Mouse (Mus musculus): ENCODE data around the gene Il3ra. TPM values are rescaled to one million over a fixed set of nuclear protein-coding genes. Genes with fewer than 3 reads are reported as not detected.

The Il3ra gene
- 1 to 10 TPM; 2.9 to 7.3 (median 4.9) TPM for total RNA-seq (2022)

DNA sequence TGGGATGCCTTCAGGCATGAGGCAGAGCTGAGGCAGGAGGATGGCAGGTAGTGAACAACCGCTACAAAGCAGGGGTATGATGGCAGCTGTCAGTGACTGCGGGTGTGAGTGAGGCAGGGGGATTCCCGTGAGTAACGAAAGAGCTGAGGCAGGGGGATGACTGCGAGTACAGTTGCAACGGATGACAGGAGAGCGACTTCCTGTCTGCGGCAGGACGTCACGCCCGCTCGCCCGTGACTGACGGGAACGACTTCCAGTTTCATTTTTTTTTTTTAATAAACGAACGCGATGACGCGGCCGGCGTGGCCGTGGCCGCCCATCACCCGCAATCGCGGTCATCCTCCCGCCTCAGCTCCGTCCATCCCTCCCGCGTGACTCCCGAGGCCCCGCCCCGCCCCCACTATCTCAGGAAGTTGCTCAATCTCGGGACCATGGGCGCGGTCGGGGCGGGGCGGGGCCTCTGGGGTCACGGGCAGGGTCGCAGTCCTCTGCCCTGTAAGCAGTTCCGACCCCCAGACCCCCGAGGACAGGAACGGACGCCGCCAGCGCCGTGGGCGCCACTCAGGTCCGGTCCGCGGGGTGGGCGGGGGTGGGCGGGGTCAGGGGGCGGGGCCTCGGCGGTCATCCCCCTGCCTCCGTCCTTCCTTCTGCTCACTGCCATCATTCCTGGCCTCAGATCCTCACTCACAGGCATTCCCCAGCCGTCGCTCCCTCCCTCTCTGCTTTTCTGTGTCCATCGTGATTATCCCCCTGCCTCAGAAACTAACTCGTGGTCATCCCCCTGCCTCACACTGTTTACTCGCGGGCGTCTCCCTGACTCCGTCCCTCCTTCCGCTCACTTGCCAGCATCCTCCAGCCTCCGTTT, at the start of gene Il3ra:
Gene Il3ra, plus strand, starts transcription at position 328 of the 865 bp plus-strand sequence.
- DNase-seq (ENCODE audit: low spot score in 2 of 2): peak in 1 of 2 experiments; percentile 68

DNA sequence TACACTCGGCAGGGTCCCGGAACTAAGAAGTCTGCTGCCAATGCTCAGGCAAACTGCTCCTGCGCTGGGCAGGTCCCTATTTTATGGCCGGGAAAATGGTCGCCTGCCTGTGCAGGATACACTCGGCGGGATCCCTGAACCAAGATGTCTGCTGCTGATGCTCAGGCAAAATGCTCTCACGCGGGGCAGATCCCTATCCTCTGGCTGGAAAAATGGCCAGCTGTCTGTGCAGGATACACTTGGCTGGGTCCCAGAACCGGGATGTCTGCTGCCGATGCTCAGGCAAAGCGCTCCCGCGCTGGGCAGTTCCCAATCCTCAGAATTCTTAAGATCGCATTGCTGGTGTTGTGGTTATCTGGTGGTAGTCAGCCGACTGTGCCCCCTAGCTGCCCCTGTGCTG, 37.1 kb upstream of the Il3ra start:
- DNase-seq (ENCODE audit: low spot score in 2 of 2): no peak

DNA sequence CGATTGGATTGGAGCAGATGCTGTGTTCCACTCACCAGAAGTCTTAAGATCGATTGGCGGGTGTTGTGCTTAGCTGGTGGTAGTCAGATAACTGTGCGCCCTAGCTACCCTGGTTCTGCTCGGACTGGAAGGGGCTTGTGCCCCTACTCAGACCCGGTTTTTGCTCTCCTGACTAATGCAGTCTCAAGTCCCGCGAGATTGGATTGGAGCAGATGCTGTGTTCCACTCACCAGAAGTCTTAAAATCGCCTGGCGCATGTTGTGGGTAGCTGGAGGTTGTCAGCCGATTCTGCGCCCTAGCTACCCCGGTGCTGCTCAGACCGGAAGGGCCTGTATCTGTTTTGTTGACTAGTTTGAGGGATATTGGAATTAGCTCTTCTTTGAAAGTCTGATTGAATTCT, 36.7 kb upstream of the Il3ra start:
- DNase-seq (ENCODE audit: low spot score in 2 of 2): no peak

DNA sequence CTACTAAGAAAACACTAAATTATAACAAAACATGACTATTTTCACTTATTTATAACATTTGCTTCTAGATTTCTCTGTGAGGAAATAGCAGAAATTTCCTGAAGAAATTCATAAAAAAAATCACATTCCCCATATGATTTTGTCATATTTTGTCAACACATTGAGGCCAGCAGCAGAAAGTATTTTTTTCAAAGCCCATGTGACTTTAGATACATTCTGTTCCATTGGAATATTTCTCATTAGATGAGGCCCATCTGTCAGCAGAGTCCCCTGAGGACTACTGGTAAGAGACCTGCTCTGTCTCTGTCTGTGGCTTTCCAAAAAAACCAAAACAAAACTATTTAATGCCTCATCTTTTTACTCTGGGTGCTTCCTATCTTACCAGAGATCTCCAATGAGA, 23.5 kb upstream of the Il3ra start, which contains the start of gene Olfr31:
Gene Olfr31, plus strand, starts transcription at position 301 of the 400 bp plus-strand sequence.
- DNase-seq (ENCODE audit: low spot score in 2 of 2): no peak

DNA sequence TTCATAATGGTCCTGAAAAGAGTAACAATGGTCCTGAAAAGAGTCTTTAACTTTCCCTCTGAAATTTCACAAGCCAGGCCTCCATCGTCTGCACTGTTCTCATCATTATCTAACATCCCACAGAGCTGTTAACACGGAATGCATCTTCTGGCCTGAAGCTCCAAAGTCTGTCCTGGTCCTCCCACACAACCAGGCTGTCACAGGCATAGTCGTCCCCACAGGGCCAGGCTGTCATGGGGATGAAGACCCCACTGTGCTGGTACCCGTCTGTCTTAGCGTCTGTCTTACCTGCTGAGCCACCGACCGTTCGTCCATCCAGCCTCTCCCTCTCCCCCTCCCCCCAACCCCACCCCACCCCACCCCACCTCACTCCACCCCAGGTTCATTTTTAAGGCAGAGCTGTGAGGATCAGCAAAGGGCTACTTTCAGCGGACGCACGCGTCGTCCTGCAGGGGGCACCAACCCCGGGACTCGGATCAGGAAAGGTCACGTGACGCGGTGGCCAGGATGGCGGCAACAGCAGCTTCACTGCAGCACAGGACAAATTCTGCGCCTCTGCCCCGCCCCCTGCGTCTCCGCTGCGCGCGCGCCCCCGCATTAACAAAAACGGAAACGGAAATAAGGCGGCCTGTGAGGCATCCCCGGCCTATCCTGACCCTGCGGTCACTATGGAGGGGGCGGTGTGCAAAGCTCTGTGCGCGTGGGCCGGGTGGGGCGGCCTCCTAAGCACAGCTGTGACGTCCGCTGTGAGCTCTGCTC, 783 bp upstream of the Il3ra start:
- DNase-seq (ENCODE audit: low spot score in 2 of 2): peak in 1 of 2 experiments; percentile 79

DNA sequence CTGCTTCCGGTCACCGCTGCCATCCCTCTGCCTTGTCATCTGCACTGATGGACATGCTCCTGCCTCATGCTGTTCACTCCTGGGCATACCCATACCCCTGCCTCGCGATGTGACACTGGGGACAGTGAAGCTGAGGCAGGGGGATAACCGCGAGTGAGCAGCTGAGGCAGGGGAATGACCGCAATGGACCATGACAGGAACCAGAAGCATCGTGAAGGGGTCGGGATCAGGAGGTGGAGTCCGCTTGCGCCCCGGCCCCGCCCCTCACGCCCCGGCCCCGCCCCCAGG, 682 bp downstream of the Il3ra start:
- DNase-seq (ENCODE audit: low spot score in 2 of 2): peak in 1 of 2 experiments; percentile 18

DNA sequence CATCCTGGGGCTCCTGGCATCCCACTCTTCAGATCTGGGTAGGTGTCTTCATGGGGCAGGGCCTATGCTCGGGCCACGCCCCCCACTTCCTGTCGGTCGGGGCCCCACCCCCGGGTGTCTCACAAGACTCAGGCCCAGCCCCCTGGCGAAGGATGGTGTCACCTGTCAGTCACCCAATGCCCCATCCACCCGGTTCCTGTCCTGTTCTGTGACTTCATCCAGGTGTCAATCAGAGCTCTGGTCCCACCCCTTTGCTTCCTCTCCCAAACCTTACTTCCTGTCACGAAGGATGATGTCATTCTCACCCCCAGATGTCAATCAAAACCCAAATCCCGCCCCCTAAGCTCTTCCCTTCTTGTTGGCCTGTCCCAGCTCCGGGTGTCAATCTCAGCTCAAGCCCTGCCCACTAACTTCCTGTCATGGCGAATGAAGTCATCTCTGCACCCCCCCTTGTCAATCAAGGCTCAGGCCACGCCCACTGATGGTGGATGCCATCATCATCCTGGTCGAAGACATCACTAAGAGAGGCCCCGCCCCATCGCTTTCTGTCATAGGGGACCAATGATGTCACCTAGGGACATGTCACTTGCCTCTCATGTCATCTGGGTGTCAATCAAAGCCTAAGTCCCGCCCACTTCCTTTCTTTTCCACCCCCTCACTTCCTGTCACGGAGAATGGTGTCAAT, 1.2 kb downstream of the Il3ra start:
- DNase-seq (ENCODE audit: low spot score in 2 of 2): peak in 1 of 2 experiments; percentile 59

- peak in 1 of 2 experiments; percentile 62 for DNase-seq (ENCODE audit: low spot score in 2 of 2)
Observed at GRCm38 (mm10) chr14:14347836-14348621, 2.0 kb downstream of the Il3ra start.

- DNase-seq (ENCODE audit: low spot score in 2 of 2): peak in 1 of 2 experiments; percentile 24
Observed at GRCm38 (mm10) chr14:14348674-14349401, 2.8 kb downstream of the Il3ra start.

DNA sequence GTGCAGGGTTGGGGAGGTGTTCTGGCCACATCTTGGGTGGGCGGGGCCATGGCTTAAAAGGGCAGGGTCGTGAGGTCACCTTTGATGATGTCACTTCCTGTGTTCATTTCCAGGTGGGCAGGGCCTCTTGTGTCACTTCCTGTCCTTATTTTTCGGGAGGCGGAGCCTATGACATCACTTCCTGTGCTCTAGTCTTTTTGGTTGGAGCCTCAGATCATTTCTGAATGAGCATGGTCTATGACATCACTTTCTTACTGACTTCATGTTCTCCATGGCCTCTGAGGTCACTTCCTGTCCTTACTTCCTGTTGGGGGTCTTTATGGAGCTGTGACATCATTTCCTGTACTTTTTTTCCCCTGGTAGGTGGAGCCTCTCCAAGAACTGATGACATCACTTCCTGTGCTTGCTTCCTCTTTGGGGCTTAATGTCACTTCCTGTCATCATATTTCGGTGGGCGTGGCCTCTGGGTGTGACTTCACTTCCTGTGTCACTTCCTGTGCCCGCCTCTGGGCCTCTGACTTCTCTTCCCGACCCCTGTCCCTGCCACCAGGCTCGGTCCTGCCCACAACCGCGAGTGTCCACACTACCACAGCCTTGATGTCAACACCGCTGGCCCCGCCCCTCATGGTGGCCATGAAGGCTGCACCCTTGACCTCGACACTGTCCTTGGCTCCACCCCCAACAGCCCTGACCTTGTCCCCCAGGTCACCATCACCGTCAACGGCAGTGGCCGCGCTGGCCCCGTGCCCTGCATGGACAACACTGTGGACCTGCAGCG, 3.6 kb downstream of the Il3ra start:
- peak in 1 of 2 experiments; percentile 38 for DNase-seq (ENCODE audit: low spot score in 2 of 2)

GRCm38 (mm10) chr14:14350263-14351147, 4.4 kb downstream of the Il3ra start:
- DNase-seq (ENCODE audit: low spot score in 2 of 2): peak in 1 of 2 experiments; percentile 13

DNA sequence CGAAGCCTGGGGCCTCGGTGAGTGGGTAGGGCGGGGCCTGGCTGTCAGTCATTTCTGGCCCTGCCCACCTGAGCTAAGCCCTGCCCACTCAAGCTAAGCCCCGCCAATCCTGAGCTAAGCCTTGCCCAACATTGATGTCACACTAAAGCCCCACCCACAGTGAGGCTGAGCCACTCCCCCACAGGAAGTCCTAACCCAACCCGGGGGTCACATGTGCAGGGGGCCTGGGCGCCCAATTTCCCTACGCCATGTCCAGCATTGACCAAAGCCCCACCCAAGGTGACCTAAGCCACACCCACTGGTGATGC, 5.0 kb downstream of the Il3ra start:
- DNase-seq (ENCODE audit: low spot score in 2 of 2): peak in 1 of 2 experiments; percentile 15

GRCm38 (mm10) chr14:14351721-14352590, 5.9 kb downstream of the Il3ra start:
- peak in 1 of 2 experiments; percentile 9 for DNase-seq (ENCODE audit: low spot score in 2 of 2)

DNA sequence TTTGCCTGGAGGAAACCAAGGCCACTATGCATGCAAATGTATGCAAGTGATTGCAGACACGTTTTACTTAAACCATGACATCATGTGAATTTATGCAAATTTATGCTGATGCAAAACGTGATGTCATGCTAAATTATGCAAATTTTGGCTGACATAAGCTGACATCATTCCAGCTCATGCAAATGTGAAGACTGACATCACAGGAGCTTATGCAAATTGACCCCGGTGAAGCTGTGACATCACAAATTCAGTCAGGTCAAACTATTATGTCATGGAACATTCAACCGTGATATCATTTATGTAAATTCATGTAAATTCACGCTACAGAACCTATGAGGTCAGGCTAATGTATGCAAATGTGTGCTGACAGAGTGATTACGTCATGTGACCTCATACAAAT, 6.5 kb downstream of the Il3ra start:
- DNase-seq (ENCODE audit: low spot score in 2 of 2): peak in 1 of 2 experiments; percentile 5

DNA sequence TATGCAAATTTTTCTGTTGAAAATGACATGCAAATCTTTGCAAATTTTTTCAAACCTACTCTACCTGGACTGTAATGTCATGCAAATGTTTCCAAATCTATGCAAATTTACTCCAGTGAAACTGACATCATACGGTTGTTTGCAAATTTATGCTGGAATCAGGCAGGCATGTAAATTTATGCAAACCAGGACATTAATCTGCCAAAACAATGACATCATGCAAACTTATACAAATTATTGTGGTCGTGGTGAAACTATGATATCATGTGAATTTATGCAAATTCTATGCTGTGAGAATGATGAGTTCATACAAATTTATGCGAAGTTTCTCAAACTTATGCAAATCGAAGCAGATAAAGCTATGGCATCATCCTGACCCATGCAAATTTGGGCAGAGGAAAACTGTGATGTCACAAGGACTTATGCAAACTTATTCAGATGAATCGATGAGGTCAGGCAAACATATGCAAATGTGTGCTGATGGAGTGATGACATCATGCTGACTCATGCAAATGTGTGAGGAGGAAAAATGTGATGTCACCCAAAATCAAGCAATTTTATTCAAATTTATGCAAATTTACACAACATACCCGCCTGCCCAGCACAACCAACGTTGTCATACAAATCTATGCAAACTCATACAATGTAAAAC, 7.1 kb downstream of the Il3ra start:
- no peak for DNase-seq (ENCODE audit: low spot score in 2 of 2)

DNA sequence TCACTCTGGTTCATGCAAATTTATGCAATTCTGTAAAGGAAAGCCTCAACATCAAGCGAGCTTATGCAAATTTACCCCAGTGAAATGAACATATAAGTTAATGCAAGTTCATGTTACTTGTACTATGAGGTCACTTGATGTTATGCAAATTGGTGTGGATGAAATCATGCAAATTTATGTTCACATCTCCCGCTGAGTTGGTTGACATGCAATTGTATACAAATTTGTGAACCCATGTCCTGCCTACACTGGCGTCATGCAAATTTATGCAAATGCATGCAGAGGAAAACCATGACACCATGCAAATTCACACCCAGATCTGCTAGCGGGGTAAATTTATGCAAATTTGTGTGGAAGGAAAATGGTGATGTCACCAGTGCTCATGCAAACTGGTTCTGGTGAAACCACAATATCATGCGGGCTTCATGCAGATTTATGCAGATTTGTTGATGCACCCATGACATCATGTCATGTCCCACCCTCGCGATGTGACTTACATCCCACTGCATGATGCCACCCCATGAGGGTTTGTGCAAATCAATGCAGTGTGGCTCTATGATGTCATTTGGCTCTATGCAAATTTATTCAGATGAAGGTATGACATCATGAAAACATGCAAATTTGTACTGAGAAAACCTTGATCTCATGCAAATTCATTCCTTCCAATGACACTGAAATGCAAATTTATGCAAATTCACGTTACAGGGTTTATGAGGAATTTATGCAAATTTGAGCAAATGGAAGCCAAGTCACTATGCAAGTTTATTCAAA, 7.8 kb downstream of the Il3ra start:
- peak in 1 of 2 experiments; percentile 11 for DNase-seq (ENCODE audit: low spot score in 2 of 2)
